Mouse (Mus musculus): ENCODE measurements around the gene Hmga2. TPM values are rescaled to one million over a fixed set of nuclear protein-coding genes. Genes with fewer than 3 reads are reported as not detected.

The Hmga2 gene
- total RNA-seq, 1 experiment, result 21.6 TPM

DNA sequence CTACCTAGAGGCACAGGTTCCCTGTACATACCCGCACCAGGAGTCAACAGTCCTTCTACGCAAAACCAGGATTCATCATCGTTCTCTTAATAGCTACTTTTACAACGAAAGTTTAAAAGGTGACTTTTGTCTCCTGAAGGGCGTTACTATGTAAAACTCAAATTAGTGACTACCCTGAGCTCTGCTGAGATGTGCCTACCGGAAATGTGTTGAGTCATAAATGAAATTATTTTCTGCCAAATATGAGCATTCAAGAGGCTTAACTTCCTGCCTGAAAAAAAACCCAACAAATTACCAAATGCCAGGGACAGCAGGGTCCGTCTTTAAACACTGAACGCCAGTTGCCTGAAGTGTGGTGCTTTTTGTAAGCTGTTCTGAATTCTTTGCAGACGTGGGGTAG, 81.5 kb downstream of the Hmga2 start:
- DNase-seq (ENCODE audit: low read depth, low spot score), result no peak
- Histone ChIP-seq H3K9ac (ENCODE audit: insufficient read depth, low read depth, low read length, poor library complexity, severe bottlenecking) (no peak overlapping the region), H3K36me3 (ENCODE audit: control insufficient read depth, insufficient read depth, low read length, poor library complexity, severe bottlenecking) (no peaks in the 10 kb centered on the region), H3K4me3 (ENCODE audit: insufficient read depth in 1 of 2, low read depth in 1 of 2, low read length in 2 of 2, poor library complexity in 1 of 2, severe bottlenecking in 1 of 2) (no peak overlapping the region), H3K4me1 (ENCODE audit: control insufficient read depth in 2 of 2, insufficient read depth in 2 of 2, low read length in 2 of 2, poor library complexity in 1 of 2) (peaks cover 5 to 10% of the 10 kb centered on the region in 2 experiments), H3K27ac (ENCODE audit: insufficient read depth, low read depth, low read length, poor library complexity, severe bottlenecking) (no peak overlapping the region), H3K9me3 (ENCODE audit: control insufficient read depth, insufficient read depth, low read depth, low read length) (no peaks in the 10 kb centered on the region)
- in situ Hi-C loops (cut with MboI; ENCODE audit: low sequenced_read_pairs in 2 of 2, unreplicated experiment in 2 of 2), result no loop called here
- TF ChIP-seq CHD2 (IDR thresholded peaks at IDR 0.05; ENCODE audit: low read depth, low read length) (no peak), ZNF384 (IDR thresholded peaks at IDR 0.05; ENCODE audit: low read depth, low read length) (no peak), HCFC1 (IDR thresholded peaks at IDR 0.05; ENCODE audit: borderline replicate concordance, insufficient read depth, low read length) (no peak), ZC3H11A (IDR thresholded peaks at IDR 0.05; ENCODE audit: borderline replicate concordance, low read depth, low read length) (no peak), MAFK (IDR thresholded peaks at IDR 0.05; ENCODE audit: insufficient read depth, low read depth, low read length) (no peak)

DNA sequence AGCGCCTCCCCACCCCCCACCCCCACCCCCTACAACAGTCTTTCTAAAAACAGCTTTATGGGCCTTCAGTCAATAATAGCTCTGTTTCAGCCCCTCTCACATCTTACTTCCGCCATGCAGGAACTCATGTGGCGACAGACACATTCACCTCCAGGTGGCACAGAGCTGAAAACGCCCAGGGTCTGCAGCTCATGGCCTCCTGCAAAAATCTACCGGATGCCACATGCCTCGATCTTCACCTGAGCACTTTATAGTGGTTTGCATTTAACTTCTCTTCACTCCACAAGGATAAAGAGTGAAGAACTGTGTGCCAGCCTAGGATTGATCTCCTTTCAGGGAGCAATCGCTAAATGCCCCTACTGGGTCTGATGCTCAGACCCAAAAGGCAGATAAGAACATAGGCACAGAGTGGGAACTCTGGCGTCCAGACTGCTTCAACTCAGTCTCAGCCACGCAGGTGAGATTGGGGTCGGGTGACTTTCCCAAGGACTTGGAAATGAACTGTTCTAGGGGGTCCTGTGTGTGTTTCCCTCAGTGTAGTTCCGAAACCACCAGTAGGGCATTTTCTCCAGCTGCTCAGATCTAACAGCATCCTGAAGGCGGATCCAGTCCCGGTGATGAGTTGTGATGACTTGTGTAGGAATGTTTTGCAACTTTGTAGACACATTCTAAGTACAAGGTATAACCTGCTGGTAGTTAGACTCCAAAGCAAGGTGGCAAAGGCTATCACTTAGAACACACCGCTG, 84.1 kb downstream of the Hmga2 start:
- in situ Hi-C loops (cut with MboI; ENCODE audit: low sequenced_read_pairs in 2 of 2, unreplicated experiment in 2 of 2), result no loop called here
- Histone ChIP-seq H3K9ac (ENCODE audit: insufficient read depth, low read depth, low read length, poor library complexity, severe bottlenecking) (no peak overlapping the region), H3K4me3 (ENCODE audit: insufficient read depth in 1 of 2, low read depth in 1 of 2, low read length in 2 of 2, poor library complexity in 1 of 2, severe bottlenecking in 1 of 2) (no peak overlapping the region), H3K9me3 (ENCODE audit: control insufficient read depth, insufficient read depth, low read depth, low read length) (no peaks in the 10 kb centered on the region), H3K36me3 (ENCODE audit: control insufficient read depth, insufficient read depth, low read length, poor library complexity, severe bottlenecking) (no peaks in the 10 kb centered on the region), H3K27ac (ENCODE audit: insufficient read depth, low read depth, low read length, poor library complexity, severe bottlenecking) (no peak overlapping the region), H3K4me1 (ENCODE audit: control insufficient read depth in 2 of 2, insufficient read depth in 2 of 2, low read length in 2 of 2, poor library complexity in 1 of 2) (peaks cover 0 to 7% of the 10 kb centered on the region in 2 experiments; a peak in 1 of 4 replicates)
- TF ChIP-seq CHD2 (IDR thresholded peaks at IDR 0.05; ENCODE audit: low read depth, low read length), result no peak
- TF ChIP-seq ZC3H11A (IDR thresholded peaks at IDR 0.05; ENCODE audit: borderline replicate concordance, low read depth, low read length), result no peak
- TF ChIP-seq HCFC1 (IDR thresholded peaks at IDR 0.05; ENCODE audit: borderline replicate concordance, insufficient read depth, low read length), result no peak
- TF ChIP-seq MAFK (IDR thresholded peaks at IDR 0.05; ENCODE audit: insufficient read depth, low read depth, low read length), result no peak
- TF ChIP-seq ZNF384 (IDR thresholded peaks at IDR 0.05; ENCODE audit: low read depth, low read length), result no peak
- DNase-seq (ENCODE audit: low read depth, low spot score), result no peak

GRCm38 (mm10) chr10:120390912-120391835, 85.1 kb downstream of the Hmga2 start:
- no peak overlapping the region for H3K9ac ChIP-seq (ENCODE audit: insufficient read depth, low read depth, low read length, poor library complexity, severe bottlenecking)
- in situ Hi-C loops (cut with MboI; ENCODE audit: low sequenced_read_pairs in 2 of 2, unreplicated experiment in 2 of 2), result no loop called here
- TF ChIP-seq ZC3H11A (IDR thresholded peaks at IDR 0.05; ENCODE audit: borderline replicate concordance, low read depth, low read length) (no peak), HCFC1 (IDR thresholded peaks at IDR 0.05; ENCODE audit: borderline replicate concordance, insufficient read depth, low read length) (no peak), ZNF384 (IDR thresholded peaks at IDR 0.05; ENCODE audit: low read depth, low read length) (no peak), MAFK (IDR thresholded peaks at IDR 0.05; ENCODE audit: insufficient read depth, low read depth, low read length) (no peak), CHD2 (IDR thresholded peaks at IDR 0.05; ENCODE audit: low read depth, low read length) (no peak)
- DNase-seq (ENCODE audit: low read depth, low spot score), result no peak
- no peaks in the 10 kb centered on the region for H3K9me3 ChIP-seq (ENCODE audit: control insufficient read depth, insufficient read depth, low read depth, low read length)
- H3K27ac ChIP-seq (ENCODE audit: insufficient read depth, low read depth, low read length, poor library complexity, severe bottlenecking), result no peak overlapping the region
- no peaks in the 10 kb centered on the region for H3K36me3 ChIP-seq (ENCODE audit: control insufficient read depth, insufficient read depth, low read length, poor library complexity, severe bottlenecking)
- peak overlapping the region in 1 of 2 experiments; percentile 33; a peak in 1 of 4 replicates for H3K4me3 ChIP-seq (ENCODE audit: insufficient read depth in 1 of 2, low read depth in 1 of 2, low read length in 2 of 2, poor library complexity in 1 of 2, severe bottlenecking in 1 of 2)
- 0 out of 4 replicates have a peak, but pooled peaks cover 0 to 4% of the 10 kb centered on the region in 2 experiments for H3K4me1 ChIP-seq (ENCODE audit: control insufficient read depth in 2 of 2, insufficient read depth in 2 of 2, low read length in 2 of 2, poor library complexity in 1 of 2)

- H3K36me3 ChIP-seq (ENCODE audit: control insufficient read depth, insufficient read depth, low read length, poor library complexity, severe bottlenecking), result no peaks in the 10 kb centered on the region
- DNase-seq (ENCODE audit: low read depth, low spot score), result no peak
- H3K27ac ChIP-seq (ENCODE audit: insufficient read depth, low read depth, low read length, poor library complexity, severe bottlenecking), result no peak overlapping the region
- no peaks in the 10 kb centered on the region for H3K9me3 ChIP-seq (ENCODE audit: control insufficient read depth, insufficient read depth, low read depth, low read length)
- H3K4me3 ChIP-seq (ENCODE audit: insufficient read depth in 1 of 2, low read depth in 1 of 2, low read length in 2 of 2, poor library complexity in 1 of 2, severe bottlenecking in 1 of 2), result no peak overlapping the region
- in situ Hi-C loops (cut with MboI; ENCODE audit: low sequenced_read_pairs in 2 of 2, unreplicated experiment in 2 of 2), result no loop called here
- TF ChIP-seq MAFK (IDR thresholded peaks at IDR 0.05; ENCODE audit: insufficient read depth, low read depth, low read length) (no peak), ZNF384 (IDR thresholded peaks at IDR 0.05; ENCODE audit: low read depth, low read length) (no peak), ZC3H11A (IDR thresholded peaks at IDR 0.05; ENCODE audit: borderline replicate concordance, low read depth, low read length) (no peak), HCFC1 (IDR thresholded peaks at IDR 0.05; ENCODE audit: borderline replicate concordance, insufficient read depth, low read length) (no peak), CHD2 (IDR thresholded peaks at IDR 0.05; ENCODE audit: low read depth, low read length) (no peak)
- H3K9ac ChIP-seq (ENCODE audit: insufficient read depth, low read depth, low read length, poor library complexity, severe bottlenecking), result no peak overlapping the region
- 0 out of 4 replicates have a peak, but pooled peaks cover 0 to 6% of the 10 kb centered on the region in 2 experiments for H3K4me1 ChIP-seq (ENCODE audit: control insufficient read depth in 2 of 2, insufficient read depth in 2 of 2, low read length in 2 of 2, poor library complexity in 1 of 2)
Measured at GRCm38 (mm10) chr10:120389707-120390106, 86.6 kb downstream of the Hmga2 start.

Data from ES-E14 (cell line).